Mouse (Mus musculus) erythroblast, embryonic 14.5 days (primary cell): Measurements from ENCODE around the gene Ptov1.

Experiments used
- GATA1 ChIP-seq: IDR thresholded peaks from 2 replicates; pipeline ENCODE4 v1.6.1; 2012; ENCODE audit warnings: low read length, inconsistent platforms, mixed read lengths
- TAL1 ChIP-seq: IDR thresholded peaks from 3 replicates; pipeline ENCODE4 v1.6.1; 2012; ENCODE audit warnings: low read length, inconsistent platforms, mixed read lengths

- no peak for TF ChIP-seq GATA1
- no peak for TF ChIP-seq TAL1
Measured at GRCm38 (mm10) chr7:44832763-44833162, 36.8 kb downstream of the Ptov1 start.
